Mouse (Mus musculus): ENCODE measurements around the gene Prmt1.
"Not testable (repeated sequence)": the region's sequence is repeated elsewhere in the genome, so short reads cannot be mapped to it uniquely, and the experiment has no call there.

Prmt1 gene

GRCm38 (mm10) chr7:44986192-44986878 is at the start of gene Prmt1:
Gene Prmt1, minus strand, starts transcription at chr7:44986568.
- peak; percentile 100 for DNase-seq (ENCODE audit: low read depth, low spot score)

- no peak for DNase-seq (ENCODE audit: low read depth, low spot score)
These were observed 49.3 kb upstream of the Prmt1 start for GRCm38 (mm10) chr7:45035631-45036030.

GRCm38 (mm10) chr7:45033722-45034359 is 47.5 kb upstream of the Prmt1 start:
- DNase-seq (ENCODE audit: low read depth, low spot score), result no peak

GRCm38 (mm10) chr7:45030857-45031256 is 44.5 kb upstream of the Prmt1 start:
- no peak for DNase-seq (ENCODE audit: low read depth, low spot score)

- DNase-seq (ENCODE audit: low read depth, low spot score), result no peak
These were observed 43.6 kb upstream of the Prmt1 start for GRCm38 (mm10) chr7:45029995-45030394.

GRCm38 (mm10) chr7:45028351-45028750 is 42.0 kb upstream of the Prmt1 start:
- DNase-seq (ENCODE audit: low read depth, low spot score), result no peak

GRCm38 (mm10) chr7:45027761-45028160 is 41.4 kb upstream of the Prmt1 start:
- DNase-seq (ENCODE audit: low read depth, low spot score), result no peak

GRCm38 (mm10) chr7:45026256-45026655 is 39.9 kb upstream of the Prmt1 start:
- no peak for DNase-seq (ENCODE audit: low read depth, low spot score)

GRCm38 (mm10) chr7:45025601-45026220 is 39.3 kb upstream of the Prmt1 start:
- DNase-seq (ENCODE audit: low read depth, low spot score), result no peak

GRCm38 (mm10) chr7:45024281-45025248 is 38.2 kb upstream of the Prmt1 start:
- peak; percentile 68 for DNase-seq (ENCODE audit: low read depth, low spot score)

- not testable (repeated sequence) for DNase-seq (ENCODE audit: low read depth, low spot score)
These were observed 37.3 kb upstream of the Prmt1 start for GRCm38 (mm10) chr7:45023711-45024110.

- no peak for DNase-seq (ENCODE audit: low read depth, low spot score)
These were observed 33.9 kb upstream of the Prmt1 start for GRCm38 (mm10) chr7:45020225-45020624.

GRCm38 (mm10) chr7:45019031-45019571 is 32.7 kb upstream of the Prmt1 start:
- peak; percentile 75 for DNase-seq (ENCODE audit: low read depth, low spot score)

- DNase-seq (ENCODE audit: low read depth, low spot score), result peak; percentile 99
These were observed 31.1 kb upstream of the Prmt1 start, which contains the start of gene Rras for GRCm38 (mm10) chr7:45017242-45018061. Gene Rras, plus strand, starts transcription at chr7:45017961.

- no peak for DNase-seq (ENCODE audit: low read depth, low spot score)
These were observed 30.4 kb upstream of the Prmt1 start for GRCm38 (mm10) chr7:45016761-45017160.

- DNase-seq (ENCODE audit: low read depth, low spot score), result peak; percentile 100
These were observed 29.7 kb upstream of the Prmt1 start, which contains the start of gene Scaf1 for GRCm38 (mm10) chr7:45015957-45016612. Gene Scaf1, minus strand, starts transcription at chr7:45016363.

GRCm38 (mm10) chr7:45015344-45015956 is 29.1 kb upstream of the Prmt1 start:
- DNase-seq (ENCODE audit: low read depth, low spot score), result no peak

- no peak for DNase-seq (ENCODE audit: low read depth, low spot score)
These were observed 27.7 kb upstream of the Prmt1 start for GRCm38 (mm10) chr7:45014096-45014451.

GRCm38 (mm10) chr7:45013366-45014095 is 27.2 kb upstream of the Prmt1 start:
- no peak for DNase-seq (ENCODE audit: low read depth, low spot score)
